Mouse (Mus musculus): ENCODE results near the gene Lekr1.

DNA sequence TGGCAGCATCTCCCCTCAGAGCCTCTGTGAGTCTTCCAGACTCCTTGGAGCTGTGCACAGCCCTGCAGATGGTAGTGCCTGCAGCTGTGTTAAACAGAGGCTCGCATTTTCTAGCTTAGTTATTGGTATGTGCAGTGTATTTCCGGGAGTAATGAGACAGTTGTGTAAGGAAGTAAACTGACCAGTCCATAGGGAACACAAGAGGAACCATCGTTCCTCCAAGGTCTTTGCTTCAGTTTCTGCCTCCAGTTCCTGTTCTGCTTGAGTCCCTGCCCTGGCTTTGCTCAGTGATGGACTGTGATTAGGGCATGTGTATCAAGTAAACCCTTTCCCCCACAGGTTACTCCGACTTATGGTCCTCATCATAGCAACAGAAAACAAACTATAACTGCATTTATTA is 134.9 kb downstream of the Lekr1 start:
- TF ChIP-seq CTCF (IDR thresholded peaks at IDR 0.05; ENCODE audit: extremely low read depth, insufficient read length, insufficient replicate concordance, low read depth, low read length) (no peak), POLR2A (IDR thresholded peaks at IDR 0.05; ENCODE audit: low read depth, low read length) (no peak)

Measured in small intestine, adult 2 months (tissue).